Mouse (Mus musculus): Measurements from ENCODE around the gene Fbxw22. TPM values are rescaled to one million over a fixed set of nuclear protein-coding genes. Genes with fewer than 3 reads are reported as not detected.

The Fbxw22 gene
- total RNA-seq (2023), result not detected

GRCm38 (mm10) chr9:109404196-109404595, at the start of gene Fbxw22:
TSS of gene Fbxw22 (minus strand) at chr9:109404296.

GRCm38 (mm10) chr9:109449040-109449439, 44.9 kb upstream of the Fbxw22 start, which contains the start of gene Fbxw16:
TSS of gene Fbxw16 (minus strand) at chr9:109449140.

GRCm38 (mm10) chr9:109339559-109339958, 64.5 kb downstream of the Fbxw22 start, which contains the start of gene Fbxw28:
TSS of gene Fbxw28 (minus strand) at chr9:109339659.

Other genes starting within 250 kb of the Fbxw22 start
- not detected for gene Fbxw21, start 242.3 kb downstream of the Fbxw22 start, total RNA-seq (2023)
- gene Fbxw13, start 208.3 kb downstream of the Fbxw22 start, total RNA-seq (2023), result not detected
- gene Fbxw20, start 169.5 kb downstream of the Fbxw22 start, total RNA-seq (2023), result not detected
- not detected for gene Fbxw14, start 116.6 kb downstream of the Fbxw22 start, total RNA-seq (2023)
- not detected for gene Fbxw28, start 64.6 kb downstream of the Fbxw22 start, total RNA-seq (2023)
- not detected for gene Fbxw16, start 44.8 kb upstream of the Fbxw22 start, total RNA-seq (2023)
- gene Fbxw19, start 91.6 kb upstream of the Fbxw22 start, total RNA-seq (2023), result not detected
- not detected for gene Fbxw15, start 164.0 kb upstream of the Fbxw22 start, total RNA-seq (2023)
- gene Fbxw24, start 221.8 kb upstream of the Fbxw22 start, total RNA-seq (2023), result not detected